Mouse (Mus musculus): Measurements from ENCODE around the gene Jade2.

Gene Jade2

GRCm38 (mm10) chr11:51785926-51786325 lies 71.5 kb downstream of the Jade2 start:
- DNase-seq, result peak; percentile 11 to 18

DNA sequence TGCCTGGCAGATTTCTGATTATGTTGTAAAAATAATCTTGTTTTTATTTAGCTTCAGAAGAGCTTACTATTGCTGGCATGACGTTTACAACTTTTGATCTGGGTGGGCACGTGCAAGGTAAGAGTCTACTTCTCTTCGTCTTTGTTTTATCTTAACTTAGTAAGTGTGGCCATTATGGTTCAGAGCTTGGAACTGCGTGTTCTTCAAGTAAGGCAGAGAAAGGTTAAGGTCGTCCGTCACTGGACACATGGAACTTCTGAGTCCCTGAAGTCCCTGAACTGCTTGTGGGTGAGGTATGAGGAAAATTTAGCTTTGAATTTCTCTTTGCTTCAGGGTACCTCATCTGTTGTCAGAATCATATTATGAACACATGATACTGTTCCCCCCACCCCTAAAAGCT lies 74.7 kb downstream of the Jade2 start:
- no peak for DNase-seq

DNA sequence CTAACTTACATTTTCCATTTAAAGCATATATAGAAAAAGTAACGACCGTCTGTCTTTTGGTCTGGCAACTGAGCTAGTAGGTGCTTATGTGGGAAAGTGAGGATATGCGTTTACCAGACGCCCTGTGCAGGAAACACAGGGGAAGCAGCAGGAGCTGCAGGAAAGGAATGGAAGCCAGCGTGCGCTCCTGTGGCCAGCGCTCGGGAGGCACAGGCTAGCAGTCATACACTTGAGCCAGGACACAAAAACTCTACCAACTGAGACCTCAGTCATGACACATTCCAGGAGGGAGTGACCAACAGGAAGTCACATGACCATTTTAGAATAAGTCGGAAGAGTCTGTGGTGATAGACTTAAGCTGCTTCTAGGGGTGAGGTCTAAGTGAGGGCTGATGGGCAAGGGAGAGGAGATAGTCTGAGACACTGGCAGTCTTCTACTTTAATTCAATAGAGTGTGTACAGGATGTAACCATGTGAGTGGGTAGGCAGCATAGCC lies 76.6 kb downstream of the Jade2 start:
- no peak for DNase-seq

DNA sequence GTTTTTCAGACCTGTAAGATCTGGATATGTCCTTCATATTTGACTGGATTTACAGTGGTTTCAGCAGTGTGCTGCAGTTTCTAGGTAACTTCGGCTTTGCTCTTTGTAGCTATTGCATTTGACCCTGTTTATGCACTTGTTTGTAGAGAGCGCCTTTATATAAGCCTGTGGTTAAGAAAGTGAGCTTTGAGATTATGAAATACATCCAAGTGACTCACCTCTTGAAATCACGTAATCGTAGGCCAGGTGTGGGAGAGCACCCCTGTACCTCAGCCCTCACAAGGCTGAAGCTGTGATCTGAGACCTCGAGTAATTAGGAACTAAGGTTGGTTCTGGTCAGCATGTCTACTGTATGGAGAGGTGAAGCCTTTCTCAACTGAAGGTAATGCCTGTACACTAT lies 80.0 kb downstream of the Jade2 start:
- DNase-seq, result no peak

DNA sequence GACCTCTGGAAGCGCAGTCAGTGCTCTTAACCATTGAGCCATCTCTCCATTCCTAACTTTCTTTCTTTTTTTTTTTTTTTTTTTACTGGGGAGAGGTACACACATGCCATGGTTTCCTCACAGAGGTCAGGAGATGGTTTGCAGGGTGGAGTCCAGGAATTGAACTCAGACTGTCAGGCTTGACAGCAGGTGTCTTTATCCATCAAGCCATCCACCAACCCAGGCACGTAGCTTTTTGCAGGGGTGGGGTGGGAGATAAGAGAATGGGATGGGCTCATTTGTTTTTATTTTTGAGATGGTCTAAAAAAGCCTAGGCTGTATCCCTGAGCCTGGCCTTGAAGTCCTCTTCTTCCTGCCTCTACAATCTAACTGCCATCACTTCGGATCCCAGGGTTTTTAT lies 81.9 kb downstream of the Jade2 start:
- DNase-seq, result no peak

GRCm38 (mm10) chr11:51768296-51768695 lies 89.2 kb downstream of the Jade2 start:
- no peak for DNase-seq

GRCm38 (mm10) chr11:51767579-51768220 lies 89.8 kb downstream of the Jade2 start:
- no peak for DNase-seq

- no peak for DNase-seq
These were observed 92.6 kb downstream of the Jade2 start for GRCm38 (mm10) chr11:51764816-51765215.

DNA sequence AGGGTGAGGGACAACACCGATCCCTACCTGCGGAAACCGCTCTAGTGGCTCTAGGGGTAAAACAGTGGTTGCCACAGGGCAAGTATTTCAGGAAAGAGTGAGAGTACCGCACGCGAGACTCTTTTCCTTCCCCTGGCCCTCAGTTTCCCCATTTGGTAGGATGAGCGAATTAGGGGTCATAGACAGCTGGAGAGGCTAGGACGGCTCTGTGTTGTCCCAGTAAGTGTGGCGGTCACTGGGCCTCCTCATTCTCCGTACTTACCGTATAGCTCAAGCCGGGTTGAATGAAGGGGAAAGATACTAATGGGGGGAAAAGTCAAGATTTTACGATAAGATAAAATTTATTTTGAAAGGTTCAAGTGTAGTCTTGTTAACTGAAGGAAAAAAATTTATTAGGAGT lies 93.5 kb downstream of the Jade2 start:
- DNase-seq, result no peak

Measured in cerebellum, postnatal 36 days (tissue).